Mouse (Mus musculus) liver, adult 2 months (tissue): Measurements from ENCODE around the gene Apol11a. TPM values are rescaled to one million over a fixed set of nuclear protein-coding genes. Genes with fewer than 3 reads are reported as not detected.
"Not testable (repeated sequence)": the region's sequence is repeated elsewhere in the genome, so short reads cannot be mapped to it uniquely, and the experiment has no call there.

Source experiments
- DNase-seq: peaks from one replicate; pipeline ENCODE4 v3.0.0-alpha.2; 2011; ENCODE audit warnings: low read depth, low spot score; ENCODE audit errors: extremely low read depth
- H3K27ac ChIP-seq: fragments of 200-500 bp; replicated peaks from 2 replicates; pipeline ENCODE4 v1.5.1; 2012; ENCODE audit warnings: low read depth, mild to moderate bottlenecking, control low read depth, inconsistent platforms, low read length; ENCODE audit not compliant: insufficient read depth
- H3K27me3 ChIP-seq: fragments of 200-500 bp; 2 replicates; pipeline ENCODE4 v1.6.1; 2012; ENCODE audit warnings: mild to moderate bottlenecking, moderate library complexity, low read length, inconsistent platforms; ENCODE audit not compliant: control insufficient read depth, insufficient read depth
- H3K36me3 ChIP-seq: fragments of 200-500 bp; 2 replicates; pipeline ENCODE4 v1.6.1; 2012; ENCODE audit warnings: low read length, inconsistent platforms; ENCODE audit not compliant: control insufficient read depth, insufficient read depth
- H3K4me1 ChIP-seq: fragments of 200-500 bp; 2 replicates; pipeline ENCODE4 v1.6.1; 2011; ENCODE audit warnings: low read length; ENCODE audit not compliant: control insufficient read depth, insufficient read depth
- H3K4me3 ChIP-seq: fragments of 200-500 bp; 2 replicates; pipeline ENCODE4 v1.5.1; 2011; ENCODE audit warnings: low read depth, mild to moderate bottlenecking, control low read depth, low read length, moderate library complexity; ENCODE audit not compliant: insufficient read depth
- H3K79me2 ChIP-seq: fragments of 200-500 bp; 2 replicates; pipeline ENCODE4 v1.6.1; 2012; ENCODE audit warnings: inconsistent platforms, mild to moderate bottlenecking, low read length, moderate library complexity; ENCODE audit not compliant: control insufficient read depth, insufficient read depth
- H3K9ac ChIP-seq: fragments of 200-500 bp; 2 replicates; pipeline ENCODE4 v1.6.1; 2012; ENCODE audit warnings: low read depth, mild to moderate bottlenecking, control low read depth, inconsistent platforms, low read length
- CTCF ChIP-seq: fragments of 200-500 bp; IDR thresholded peaks from 2 replicates; pipeline ENCODE4 v1.5.1; 2011; ENCODE audit warnings: low read depth, low read length, control low read depth
- POLR2A ChIP-seq: fragments of 200-500 bp; IDR thresholded peaks from 2 replicates; pipeline ENCODE4 v1.6.1; 2011; ENCODE audit warnings: low read length, control low read depth; ENCODE audit not compliant: insufficient read depth; ENCODE audit errors: extremely low read depth
- WGBS: fragments of 180-500 bp; shearing (Covaris S2); methylation state at CpG from one replicate; pipeline ENCODE4 v1.1.7; 2018; 5-methylcytosine and 5-hydroxymethylcytosine counted together
- polyA plus RNA-seq: library from polyadenylated mRNA; depleted of rRNA; stranded (reverse); fragments of >200 nt; gene quantifications from 2 replicates; pipeline ENCODE4 v1.2.3, GENCODE M21; 2012; rRNA removed
- total RNA-seq: library from RNA; depleted of rRNA; stranded (reverse); fragments of >200 nt; gene quantifications from 2 replicates; pipeline ENCODE4 v1.2.3, GENCODE M21; 2014; rRNA removed

The Apol11a gene
- total RNA-seq (not detected in 2 replicates), polyA plus RNA-seq (not detected in 2 replicates)

DNA sequence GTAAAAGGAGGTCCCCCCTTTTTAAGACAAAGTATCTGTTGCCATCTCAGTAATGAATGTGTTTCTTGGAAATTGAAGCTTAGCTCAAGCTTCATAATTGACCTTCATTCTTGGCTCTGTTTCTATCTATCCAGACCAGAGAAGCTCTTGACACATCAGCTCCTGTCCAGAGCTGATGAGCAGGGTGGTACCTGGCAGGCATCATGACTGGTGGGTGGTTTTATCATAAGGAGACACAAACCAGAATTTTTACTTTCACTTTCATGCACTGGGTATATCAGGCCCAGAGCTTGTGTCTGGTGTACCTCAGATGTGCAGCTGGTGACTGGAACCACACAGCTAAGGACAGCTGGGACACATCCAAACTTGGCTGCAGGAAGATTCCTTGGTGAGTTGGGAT is at the start of gene Apol11a:
Gene Apol11a, plus strand, starts transcription at position 306 of the 400 bp plus-strand sequence.
- DNase-seq, H3K27ac ChIP-seq, H3K4me1 ChIP-seq, H3K79me2 ChIP-seq, H3K9ac ChIP-seq, H3K36me3 ChIP-seq, H3K4me3 ChIP-seq, H3K27me3 ChIP-seq: not testable (repeated sequence)

DNA sequence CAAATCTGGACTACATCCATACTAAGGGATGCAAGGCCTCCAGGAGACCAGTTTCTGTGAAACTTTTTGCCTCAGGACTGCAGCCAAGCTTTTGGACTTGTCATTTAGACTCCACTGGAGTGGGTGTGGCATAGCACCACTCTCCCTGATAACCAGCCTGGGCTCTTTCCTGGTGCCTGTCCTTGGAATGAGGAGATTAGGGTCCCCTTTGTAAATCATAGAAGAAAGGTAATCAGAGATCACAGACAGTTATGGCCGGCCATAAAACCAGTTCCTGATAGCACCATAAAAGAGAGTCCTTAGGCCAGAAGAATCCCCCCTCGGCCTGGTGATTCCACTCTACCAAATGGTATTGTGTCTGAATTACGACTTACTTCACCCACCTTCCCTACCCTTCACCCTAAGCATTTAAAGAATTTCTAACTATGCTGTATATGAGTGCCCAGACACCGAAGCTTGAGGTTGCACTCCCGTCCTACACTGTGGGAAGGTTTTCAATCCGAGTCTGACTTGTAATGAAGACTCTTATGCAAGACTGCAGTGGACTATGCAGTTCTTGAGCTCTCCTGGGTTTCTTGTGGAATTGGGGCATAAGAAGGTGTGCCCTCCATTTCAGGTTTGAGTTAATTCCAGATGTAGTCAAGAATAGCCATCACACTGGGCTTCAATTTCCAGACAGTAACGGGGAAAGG is 33.2 kb upstream of the Apol11a start:
- H3K79me2 ChIP-seq, H3K4me1 ChIP-seq, H3K4me3 ChIP-seq, H3K27ac ChIP-seq, H3K36me3 ChIP-seq, H3K9ac ChIP-seq, DNase-seq, H3K27me3 ChIP-seq: not testable (repeated sequence)
- WGBS = 81% methylated on average over 7 of the region's 7 CpGs

DNA sequence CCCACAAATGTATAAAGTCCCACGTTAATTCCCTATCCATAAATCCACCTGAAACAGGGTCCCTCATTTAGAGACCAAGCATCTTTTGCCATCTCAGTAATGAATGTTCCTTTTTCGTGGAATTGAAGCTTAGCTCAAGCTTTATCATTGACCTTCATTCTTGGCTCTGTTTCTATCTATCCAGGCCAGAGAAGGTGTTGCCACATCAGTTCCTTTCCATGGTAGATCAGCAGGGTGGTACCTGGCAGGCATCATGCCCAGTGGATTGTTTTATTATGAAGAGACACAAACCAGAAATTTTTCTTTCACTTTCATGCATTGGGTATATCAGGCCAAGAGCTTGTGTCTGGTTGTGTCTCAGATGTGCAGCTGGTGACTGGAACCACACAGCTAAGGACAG is 31.4 kb upstream of the Apol11a start, which contains the start of gene Apol10a:
Gene Apol10a, plus strand, starts transcription at position 355 of the 400 bp plus-strand sequence.
- not testable (repeated sequence) for DNase-seq, H3K9ac ChIP-seq, H3K4me3 ChIP-seq, H3K79me2 ChIP-seq, H3K36me3 ChIP-seq, H3K27me3 ChIP-seq, H3K27ac ChIP-seq, H3K4me1 ChIP-seq
- WGBS = 43% methylated on average over 2 of the region's 2 CpGs

DNA sequence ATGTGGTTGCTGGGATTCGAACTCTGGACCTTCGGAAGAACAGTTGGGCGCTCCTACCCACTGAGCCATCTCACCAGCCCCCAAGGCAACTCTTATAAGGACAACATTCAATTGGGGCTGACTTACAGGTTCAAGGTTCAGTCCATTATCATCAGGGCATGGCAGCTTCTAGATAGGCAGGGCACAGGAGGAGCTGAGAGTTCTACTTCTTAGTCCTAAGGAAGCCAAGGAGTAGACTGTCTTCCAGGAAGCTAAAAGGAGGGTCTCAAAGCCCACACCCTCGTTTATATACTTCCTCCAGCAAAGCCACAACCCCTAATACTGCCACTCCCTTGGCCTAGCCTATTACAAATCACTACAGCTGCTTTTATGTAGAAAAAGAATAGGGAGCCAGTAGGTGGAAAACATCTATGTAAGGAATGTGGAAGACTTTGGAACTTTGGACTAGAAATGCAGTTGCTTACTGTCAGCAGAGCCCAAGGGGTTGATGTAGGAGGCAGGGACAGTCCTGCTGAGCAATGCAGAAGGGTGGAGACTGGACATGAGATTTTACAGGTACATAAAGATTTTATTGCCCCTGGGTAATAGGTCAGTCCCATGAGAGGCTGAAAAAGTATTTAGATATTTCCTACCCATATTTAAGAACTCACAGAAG is 25.8 kb upstream of the Apol11a start:
- H3K4me3 ChIP-seq = no peak overlapping the region
- no peaks in the 10 kb centered on the region for H3K36me3 ChIP-seq
- H3K27ac ChIP-seq = no peak overlapping the region
- no peak for DNase-seq
- no peak overlapping the region for H3K9ac ChIP-seq
- H3K4me1 ChIP-seq = no peaks in the 10 kb centered on the region
- H3K79me2 ChIP-seq = no peaks in the 10 kb centered on the region
- WGBS = 68% methylated on average over 4 of the region's 4 CpGs
- no peaks in the 10 kb centered on the region for H3K27me3 ChIP-seq
- TF ChIP-seq POLR2A (no peak), CTCF (no peak)

DNA sequence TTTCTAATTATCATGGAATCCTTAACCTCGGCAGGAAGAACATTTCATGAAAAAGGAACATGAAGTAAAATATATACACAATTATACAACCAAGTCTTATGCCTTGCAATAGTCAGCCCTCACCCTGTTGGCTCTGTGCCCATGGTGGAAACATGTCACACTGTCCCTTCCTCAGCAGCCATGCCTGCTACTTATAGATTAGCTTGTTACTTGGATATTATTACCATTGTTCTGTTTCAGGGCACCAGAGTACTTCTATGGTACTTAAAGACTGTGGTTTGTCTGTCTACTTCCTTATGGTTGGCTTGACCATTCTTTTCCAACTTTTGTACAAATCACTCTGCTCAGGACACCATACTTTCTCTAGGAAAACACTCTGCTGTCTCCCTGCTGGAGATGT is 14.9 kb upstream of the Apol11a start:
- H3K9ac ChIP-seq, H3K79me2 ChIP-seq, DNase-seq, H3K27me3 ChIP-seq, H3K27ac ChIP-seq, H3K36me3 ChIP-seq, H3K4me3 ChIP-seq, H3K4me1 ChIP-seq: not testable (repeated sequence)
- WGBS = no CpG with 5 or more reads among the region's 1 CpGs

DNA sequence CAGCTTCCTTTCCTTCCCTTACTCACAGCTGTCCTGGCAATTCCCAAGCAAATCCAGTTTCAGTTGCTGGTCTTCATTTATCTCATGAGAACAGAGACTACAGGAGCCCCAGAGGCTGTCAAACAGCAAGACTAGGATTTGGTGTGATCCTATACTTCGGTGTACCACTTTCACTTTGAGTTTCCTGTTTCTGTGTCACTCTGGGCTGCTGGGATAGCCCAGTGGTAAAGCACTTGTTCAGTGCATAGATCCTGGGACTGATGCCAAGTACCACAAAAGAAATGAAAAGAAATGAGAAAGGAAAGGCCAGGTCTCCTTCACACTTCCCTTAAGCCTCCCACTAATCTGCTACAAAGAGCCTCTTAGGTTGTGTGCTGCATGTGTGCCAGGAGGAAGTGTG is 13.4 kb upstream of the Apol11a start:
- not testable (repeated sequence) for H3K79me2 ChIP-seq, H3K9ac ChIP-seq, H3K4me1 ChIP-seq, H3K36me3 ChIP-seq, H3K27ac ChIP-seq, DNase-seq, H3K27me3 ChIP-seq, H3K4me3 ChIP-seq
- WGBS = 70% methylated on average over 1 of the region's 1 CpGs

DNA sequence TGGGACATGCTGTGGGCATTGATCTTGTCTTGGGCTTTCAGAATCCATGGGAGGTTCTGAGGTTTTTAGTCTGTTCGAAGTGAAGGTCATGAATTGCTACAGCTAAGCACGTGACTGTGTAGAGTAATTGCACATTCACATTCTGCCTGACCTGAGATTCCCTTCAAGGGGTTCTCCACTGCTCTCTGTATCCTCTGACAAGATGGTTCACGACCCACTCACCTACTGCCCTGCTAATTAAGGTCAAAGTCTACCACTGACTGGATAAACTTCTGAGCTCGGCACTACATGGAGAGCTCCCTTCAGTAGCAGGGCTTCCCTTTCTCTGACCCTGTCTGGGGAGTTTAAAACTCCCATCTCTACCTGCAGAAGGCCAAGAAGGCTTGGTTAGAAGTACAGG is 12.5 kb downstream of the Apol11a start:
- H3K79me2 ChIP-seq, H3K27ac ChIP-seq, H3K4me1 ChIP-seq, DNase-seq, H3K36me3 ChIP-seq, H3K4me3 ChIP-seq, H3K9ac ChIP-seq, H3K27me3 ChIP-seq: not testable (repeated sequence)
- WGBS = 34% methylated on average over 4 of the region's 4 CpGs
